Mouse (Mus musculus): ENCODE measurements around the gene Eef1g. TPM values are rescaled to one million over a fixed set of nuclear protein-coding genes. Genes with fewer than 3 reads are reported as not detected.
A peak's percentile ranks its signal among the peaks of the same experiment; 100 is the strongest.

Eef1g gene
- polyA plus RNA-seq, 1 experiment from 2014 or later, result 153 TPM

- ATAC-seq (no peak), DNase-seq (ENCODE audit: low spot score) (no peak)
- no peak for TF ChIP-seq CTCF (IDR thresholded peaks at IDR 0.05)
- no peak for TF ChIP-seq EP300 (IDR thresholded peaks at IDR 0.05)
- no peak overlapping the region for H3K4me2 ChIP-seq (replicated peaks; ENCODE audit: low read depth, low read length)
- H3K9me3 ChIP-seq (ENCODE audit: low read length), result no peaks in the 10 kb centered on the region
- H3K36me3 ChIP-seq (ENCODE audit: insufficient read depth, low read length), result peaks cover 4% of the 10 kb centered on the region; the same call in 1 of the 2 replicates
- H3K4me3 ChIP-seq (ENCODE audit: low read depth, low read length), result no peak overlapping the region
- H3K27ac ChIP-seq (ENCODE audit: low read length), result no peak overlapping the region
- H3K4me1 ChIP-seq (ENCODE audit: insufficient read depth, low read depth, low read length), result peaks cover 7% of the 10 kb centered on the region
- H3K9ac ChIP-seq (replicated peaks; ENCODE audit: low read depth), result no peak overlapping the region
- H3K27me3 ChIP-seq (replicated peaks; ENCODE audit: insufficient read depth, low read length), result no peaks in the 10 kb centered on the region
- 91% methylated on average over 2 of the region's 2 CpGs for WGBS
These were observed 40.1 kb upstream of the Eef1g start for GRCm38 (mm10) chr19:8926766-8927165.

GRCm38 (mm10) chr19:8927891-8928525, 38.8 kb upstream of the Eef1g start:
- no peak for ATAC-seq
- H3K27ac ChIP-seq (ENCODE audit: low read length), result no peak overlapping the region
- H3K27me3 ChIP-seq (replicated peaks; ENCODE audit: insufficient read depth, low read length), result no peaks in the 10 kb centered on the region
- H3K4me2 ChIP-seq (replicated peaks; ENCODE audit: low read depth, low read length), result no peak overlapping the region
- DNase-seq (ENCODE audit: low spot score), result no peak
- 85% methylated on average over 12 of the region's 12 CpGs for WGBS
- H3K4me1 ChIP-seq (ENCODE audit: insufficient read depth, low read depth, low read length), result peaks cover 7% of the 10 kb centered on the region
- peaks cover 4% of the 10 kb centered on the region; the same call in 1 of the 2 replicates for H3K36me3 ChIP-seq (ENCODE audit: insufficient read depth, low read length)
- H3K9ac ChIP-seq (replicated peaks; ENCODE audit: low read depth), result no peak overlapping the region
- H3K9me3 ChIP-seq (ENCODE audit: low read length), result no peaks in the 10 kb centered on the region
- TF ChIP-seq EP300 (IDR thresholded peaks at IDR 0.05), result no peak
- no peak for TF ChIP-seq CTCF (IDR thresholded peaks at IDR 0.05)
- no peak overlapping the region for H3K4me3 ChIP-seq (ENCODE audit: low read depth, low read length)

- 18% methylated on average over 16 of the region's 16 CpGs for WGBS
- H3K27ac ChIP-seq (ENCODE audit: low read length), result peak overlapping the region; percentile 95; the same call in 1 of the 2 replicates
- no peaks in the 10 kb centered on the region for H3K27me3 ChIP-seq (replicated peaks; ENCODE audit: insufficient read depth, low read length)
- H3K9me3 ChIP-seq (ENCODE audit: low read length), result no peaks in the 10 kb centered on the region
- ATAC-seq, result peak; percentile 3
- peaks cover 12% of the 10 kb centered on the region for H3K36me3 ChIP-seq (ENCODE audit: insufficient read depth, low read length)
- peaks cover 7% of the 10 kb centered on the region for H3K4me1 ChIP-seq (ENCODE audit: insufficient read depth, low read depth, low read length)
- DNase-seq (ENCODE audit: low spot score), result no peak
- peak overlapping the region; percentile 78 for H3K4me2 ChIP-seq (replicated peaks; ENCODE audit: low read depth, low read length)
- H3K9ac ChIP-seq (replicated peaks; ENCODE audit: low read depth), result peak overlapping the region; percentile 76; the same call in 1 of the 2 replicates
- peak overlapping the region; percentile 82 for H3K4me3 ChIP-seq (ENCODE audit: low read depth, low read length)
- no peak for TF ChIP-seq EP300 (IDR thresholded peaks at IDR 0.05)
- no peak for TF ChIP-seq CTCF (IDR thresholded peaks at IDR 0.05)
These were observed 38.1 kb upstream of the Eef1g start for GRCm38 (mm10) chr19:8928689-8929223.

- peak; percentile 94 for DNase-seq (ENCODE audit: low spot score)
- H3K9me3 ChIP-seq (ENCODE audit: low read length), result no peaks in the 10 kb centered on the region
- TF ChIP-seq EP300 (IDR thresholded peaks at IDR 0.05) (no peak), CTCF (IDR thresholded peaks at IDR 0.05) (peak; percentile 64)
- ATAC-seq, result peak; percentile 92
- peak within 1 kb of the TSS; percentile 76 for H3K9ac ChIP-seq (replicated peaks; ENCODE audit: low read depth)
- H3K27me3 ChIP-seq (replicated peaks; ENCODE audit: insufficient read depth, low read length), result no peaks in the 10 kb centered on the region
- peaks cover 7% of the 10 kb centered on the region for H3K4me1 ChIP-seq (ENCODE audit: insufficient read depth, low read depth, low read length)
- H3K4me2 ChIP-seq (replicated peaks; ENCODE audit: low read depth, low read length), result peak within 1 kb of the TSS; percentile 78
- peaks cover 17% of the 10 kb centered on the region for H3K36me3 ChIP-seq (ENCODE audit: insufficient read depth, low read length)
- peak within 1 kb of the TSS; percentile 95 for H3K27ac ChIP-seq (ENCODE audit: low read length)
- H3K4me3 ChIP-seq (ENCODE audit: low read depth, low read length), result peak within 1 kb of the TSS; percentile 82
- WGBS, result 3% methylated on average over 41 of the region's 74 CpGs
These were observed 37.4 kb upstream of the Eef1g start, which contains the start of the genes Rom1 and Eml3 for GRCm38 (mm10) chr19:8929224-8930088. TSS of gene Rom1 (minus strand) at chr19:8929356. TSS of gene Eml3 (plus strand) at chr19:8929552.

GRCm38 (mm10) chr19:8930117-8930516, 36.7 kb upstream of the Eef1g start:
- no peak for ATAC-seq

DNA sequence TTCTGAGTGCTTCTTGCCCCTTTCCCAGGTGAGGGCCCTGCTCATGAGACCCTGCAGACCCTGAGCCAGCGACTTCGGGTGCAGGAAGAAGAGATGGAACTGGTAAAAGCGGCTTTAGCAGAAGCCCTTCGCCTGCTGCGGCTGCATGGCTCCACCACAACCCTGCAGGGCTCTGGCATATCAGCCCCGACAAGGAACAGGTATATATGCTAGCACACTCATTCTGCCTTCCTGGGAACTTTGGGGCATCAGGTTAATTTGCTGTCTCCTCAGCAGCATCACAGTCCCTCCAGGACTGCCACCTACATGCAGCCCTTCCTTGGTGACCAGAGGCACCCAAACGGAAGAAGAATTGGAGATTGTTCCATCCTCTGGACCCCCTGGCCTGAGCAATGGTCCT, 36.1 kb upstream of the Eef1g start:
- H3K9ac ChIP-seq (replicated peaks; ENCODE audit: low read depth), result peak overlapping the region; percentile 76; the same call in 1 of the 2 replicates
- no peak for TF ChIP-seq CTCF (IDR thresholded peaks at IDR 0.05)
- no peak for TF ChIP-seq EP300 (IDR thresholded peaks at IDR 0.05)
- H3K9me3 ChIP-seq (ENCODE audit: low read length), result no peaks in the 10 kb centered on the region
- 83% methylated on average over 7 of the region's 7 CpGs for WGBS
- peak overlapping the region; percentile 78 for H3K4me2 ChIP-seq (replicated peaks; ENCODE audit: low read depth, low read length)
- no peak overlapping the region for H3K27ac ChIP-seq (ENCODE audit: low read length)
- peaks cover 17% of the 10 kb centered on the region for H3K36me3 ChIP-seq (ENCODE audit: insufficient read depth, low read length)
- peak overlapping the region; percentile 82; the same call in 1 of the 2 replicates for H3K4me3 ChIP-seq (ENCODE audit: low read depth, low read length)
- H3K4me1 ChIP-seq (ENCODE audit: insufficient read depth, low read depth, low read length), result peaks cover 7% of the 10 kb centered on the region
- no peak for DNase-seq (ENCODE audit: low spot score)
- ATAC-seq, result no peak
- no peaks in the 10 kb centered on the region for H3K27me3 ChIP-seq (replicated peaks; ENCODE audit: insufficient read depth, low read length)

More at GRCm38 (mm10) chr19:8930117-8930516, 36.7 kb upstream of the Eef1g start:
- no peak for TF ChIP-seq CTCF (IDR thresholded peaks at IDR 0.05)
- TF ChIP-seq EP300 (IDR thresholded peaks at IDR 0.05), result no peak
- WGBS, result 2% methylated on average over 11 of the region's 11 CpGs
- no peaks in the 10 kb centered on the region for H3K9me3 ChIP-seq (ENCODE audit: low read length)
- peak overlapping the region; percentile 76 for H3K9ac ChIP-seq (replicated peaks; ENCODE audit: low read depth)
- peak overlapping the region; percentile 78 for H3K4me2 ChIP-seq (replicated peaks; ENCODE audit: low read depth, low read length)
- no peaks in the 10 kb centered on the region for H3K27me3 ChIP-seq (replicated peaks; ENCODE audit: insufficient read depth, low read length)
- H3K36me3 ChIP-seq (ENCODE audit: insufficient read depth, low read length), result peaks cover 17% of the 10 kb centered on the region
- peak overlapping the region; percentile 82 for H3K4me3 ChIP-seq (ENCODE audit: low read depth, low read length)
- no peak for DNase-seq (ENCODE audit: low spot score)
- peak overlapping the region; percentile 95 for H3K27ac ChIP-seq (ENCODE audit: low read length)
- peaks cover 7% of the 10 kb centered on the region for H3K4me1 ChIP-seq (ENCODE audit: insufficient read depth, low read depth, low read length)

All from lung, postnatal 0 days (tissue).